Mouse (Mus musculus): ENCODE measurements around the gene Kntc1.
A peak's percentile ranks its signal among the peaks of the same experiment; 100 is the strongest.
"Not testable (repeated sequence)": the region's sequence is repeated elsewhere in the genome, so short reads cannot be mapped to it uniquely, and the experiment has no call there.

Kntc1 gene

GRCm38 (mm10) chr5:123749065-123750064, at the start of gene Kntc1, which contains the start of gene Rsrc2:
Gene Kntc1 (plus strand): TSS chr5:123749716.
Gene Rsrc2 (minus strand): TSS chr5:123749414.
- peak; percentile 94 for DNase-seq (ENCODE audit: extremely low read depth, insufficient read length, low spot score)

GRCm38 (mm10) chr5:123700625-123701024, 48.9 kb upstream of the Kntc1 start:
- peak; percentile 67 for DNase-seq (ENCODE audit: extremely low read depth, insufficient read length, low spot score)

GRCm38 (mm10) chr5:123708598-123708997, 40.9 kb upstream of the Kntc1 start:
- no peak for DNase-seq (ENCODE audit: extremely low read depth, insufficient read length, low spot score)

GRCm38 (mm10) chr5:123709571-123709970, 39.9 kb upstream of the Kntc1 start:
- no peak for DNase-seq (ENCODE audit: extremely low read depth, insufficient read length, low spot score)

GRCm38 (mm10) chr5:123713782-123714181, 35.7 kb upstream of the Kntc1 start:
- DNase-seq (ENCODE audit: extremely low read depth, insufficient read length, low spot score), result no peak

- no peak for DNase-seq (ENCODE audit: extremely low read depth, insufficient read length, low spot score)
Measured at GRCm38 (mm10) chr5:123714622-123715021, 34.9 kb upstream of the Kntc1 start.

GRCm38 (mm10) chr5:123720328-123721311, 28.9 kb upstream of the Kntc1 start, which contains the start of gene Zcchc8:
Gene Zcchc8 (minus strand): TSS chr5:123721100.
- DNase-seq (ENCODE audit: extremely low read depth, insufficient read length, low spot score), result peak; percentile 91

GRCm38 (mm10) chr5:123723816-123724215, 25.7 kb upstream of the Kntc1 start:
- DNase-seq (ENCODE audit: extremely low read depth, insufficient read length, low spot score), result not testable (repeated sequence)

GRCm38 (mm10) chr5:123730981-123731380, 18.5 kb upstream of the Kntc1 start:
- DNase-seq (ENCODE audit: extremely low read depth, insufficient read length, low spot score), result no peak

- no peak for DNase-seq (ENCODE audit: extremely low read depth, insufficient read length, low spot score)
Measured at GRCm38 (mm10) chr5:123744358-123744757, 5.2 kb upstream of the Kntc1 start.

GRCm38 (mm10) chr5:123746253-123746652, 3.3 kb upstream of the Kntc1 start:
- DNase-seq (ENCODE audit: extremely low read depth, insufficient read length, low spot score), result no peak

- no peak for DNase-seq (ENCODE audit: extremely low read depth, insufficient read length, low spot score)
Measured at GRCm38 (mm10) chr5:123747604-123748003, 1.9 kb upstream of the Kntc1 start.

GRCm38 (mm10) chr5:123748339-123749064, 1.0 kb upstream of the Kntc1 start:
- DNase-seq (ENCODE audit: extremely low read depth, insufficient read length, low spot score), result no peak

- no peak for DNase-seq (ENCODE audit: extremely low read depth, insufficient read length, low spot score)
Measured at GRCm38 (mm10) chr5:123765506-123765905, 16.0 kb downstream of the Kntc1 start.

- not testable (repeated sequence) for DNase-seq (ENCODE audit: extremely low read depth, insufficient read length, low spot score)
Measured at GRCm38 (mm10) chr5:123766455-123766854, 16.9 kb downstream of the Kntc1 start.

GRCm38 (mm10) chr5:123773441-123773840, 23.9 kb downstream of the Kntc1 start:
- no peak for DNase-seq (ENCODE audit: extremely low read depth, insufficient read length, low spot score)

GRCm38 (mm10) chr5:123780716-123781115, 31.2 kb downstream of the Kntc1 start:
- DNase-seq (ENCODE audit: extremely low read depth, insufficient read length, low spot score), result no peak

GRCm38 (mm10) chr5:123781864-123782263, 32.3 kb downstream of the Kntc1 start:
- no peak for DNase-seq (ENCODE audit: extremely low read depth, insufficient read length, low spot score)

- DNase-seq (ENCODE audit: extremely low read depth, insufficient read length, low spot score), result no peak
Measured at GRCm38 (mm10) chr5:123788976-123789375, 39.5 kb downstream of the Kntc1 start.

- no peak for DNase-seq (ENCODE audit: extremely low read depth, insufficient read length, low spot score)
Measured at GRCm38 (mm10) chr5:123793081-123793480, 43.6 kb downstream of the Kntc1 start.
